Mouse (Mus musculus) embryonic fibroblast, embryonic 13.5 days (primary cell): ENCODE results near the gene Map4k1.

ENCODE experiments used
- CTCF ChIP-seq: IDR thresholded peaks from 2 replicates; pipeline ENCODE4 v1.5.1; 2011; ENCODE audit warnings: mild to moderate bottlenecking, control low read depth, low read length, moderate library complexity, borderline replicate concordance; ENCODE audit not compliant: insufficient read depth
- POLR2A ChIP-seq: IDR thresholded peaks from 2 replicates; pipeline ENCODE4 v1.6.1; 2011; ENCODE audit warnings: low read depth, mild to moderate bottlenecking, control low read depth, low read length, moderate library complexity

DNA sequence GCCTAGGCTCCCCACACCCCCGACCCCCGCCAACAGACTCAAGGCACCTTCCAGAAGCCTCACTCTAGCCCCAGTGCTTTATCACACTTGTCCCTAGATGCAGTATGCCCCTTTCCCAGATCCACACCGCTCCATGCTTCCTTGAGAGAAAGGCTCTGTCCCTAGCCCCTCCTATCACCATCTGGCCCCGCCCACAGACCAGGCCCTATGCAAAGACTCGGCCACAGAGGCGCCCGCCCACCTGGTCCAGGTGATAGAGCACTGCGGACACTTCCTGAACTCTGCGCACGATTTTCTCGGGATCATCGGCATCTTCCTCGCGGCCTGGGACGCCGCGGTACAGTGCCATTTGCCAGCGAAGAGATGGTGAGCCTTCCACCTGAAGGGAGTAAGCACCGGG is 71.0 kb downstream of the Map4k1 start:
- no peak for TF ChIP-seq CTCF
- TF ChIP-seq POLR2A: no peak
